Comparison of ENCODE assay signal across 8 mouse cellular contexts in genomic region chr3:102715066-102715584, GRCm38 (mm10). TPM values are rescaled to one million over a fixed set of nuclear protein-coding genes. Genes with fewer than 3 reads are reported as not detected.
DNase-seq lines count a peak whose midpoint lies in the region; ATAC-seq and TF ChIP-seq lines count a peak whose summit lies in the region.

No protein-coding gene starts in this region.

- H3K4me3 ChIP-seq in ES-Bruce4 (ENCODE audit: low read depth, low read length), result no peak overlapping the region
- no peak overlapping the region for H3K4me3 ChIP-seq in forebrain, embryonic 12.5 days (replicated peaks)
- H3K4me3 ChIP-seq in heart, postnatal 0 days (ENCODE audit: low read depth, low read length), result peak overlapping the region; percentile 43
- H3K4me3 ChIP-seq in lung, adult 2 months (replicated peaks; ENCODE audit: extremely low read depth, low read depth, low read length), result peak overlapping the region; percentile 63
- no peak overlapping the region for H3K4me3 ChIP-seq in neural tube, embryonic 15.5 days (replicated peaks)

- no peaks in the 10 kb centered on the region for H3K4me1 ChIP-seq in ES-Bruce4 (ENCODE audit: control insufficient read depth, insufficient read depth, low read length)
- H3K4me1 ChIP-seq in forebrain, embryonic 12.5 days, result peaks cover 3% of the 10 kb centered on the region; the same call in 1 of the 2 replicates
- H3K4me1 ChIP-seq in heart, postnatal 0 days (ENCODE audit: control insufficient read depth, insufficient read depth), result no peaks in the 10 kb centered on the region
- H3K4me1 ChIP-seq in lung, adult 2 months (ENCODE audit: control insufficient read depth, insufficient read depth, low read length), result peaks cover 3% of the 10 kb centered on the region; the same call in 1 of the 2 replicates
- 0 out of 2 replicates have a peak, but pooled peaks cover 3% of the 10 kb centered on the region for H3K4me1 ChIP-seq in neural tube, embryonic 15.5 days

- H3K36me3 ChIP-seq in ES-Bruce4 (ENCODE audit: control insufficient read depth, insufficient read depth, low read length, poor library complexity, severe bottlenecking), result no peaks in the 10 kb centered on the region
- H3K36me3 ChIP-seq in forebrain, embryonic 12.5 days (replicated peaks), result no peaks in the 10 kb centered on the region
- H3K36me3 ChIP-seq in heart, postnatal 0 days (replicated peaks; ENCODE audit: control insufficient read depth, insufficient read depth, low read length), result no peaks in the 10 kb centered on the region
- H3K36me3 ChIP-seq in neural tube, embryonic 15.5 days, result no peaks in the 10 kb centered on the region

- peak; percentile 59 for TF ChIP-seq CTCF in ES-Bruce4 (IDR thresholded peaks at IDR 0.05; ENCODE audit: low read depth, low read length)
- peak; percentile 90 for TF ChIP-seq CTCF in heart, postnatal 0 days (IDR thresholded peaks at IDR 0.05; ENCODE audit: low read depth)
- peak; percentile 83 for TF ChIP-seq CTCF in lung, adult 2 months (IDR thresholded peaks at IDR 0.05; ENCODE audit: insufficient read depth, low read length)

- no peak for TF ChIP-seq EP300 in ES-Bruce4 (IDR thresholded peaks at IDR 0.05; ENCODE audit: insufficient read depth, low read depth, low read length)
- TF ChIP-seq EP300 in heart, postnatal 0 days (IDR thresholded peaks at IDR 0.05; ENCODE audit: low read depth), result no peak

- peaks cover 39% of the 10 kb centered on the region for H3K9me3 ChIP-seq in ES-Bruce4 (replicated peaks; ENCODE audit: control insufficient read depth, insufficient read depth, low read length, poor library complexity, severe bottlenecking)
- no peaks in the 10 kb centered on the region for H3K9me3 ChIP-seq in forebrain, embryonic 12.5 days
- H3K9me3 ChIP-seq in heart, postnatal 0 days (replicated peaks; ENCODE audit: control insufficient read depth, low read length), result no peaks in the 10 kb centered on the region
- no peaks in the 10 kb centered on the region for H3K9me3 ChIP-seq in neural tube, embryonic 15.5 days (replicated peaks)

- DNase-seq in c-Kit-positive CD71-positive TER-119-negative erythroid progenitor cells, embryonic 14.5 days (ENCODE audit: low read depth), result peak; percentile 72
- peak; percentile 86 for DNase-seq in heart, postnatal 0 days (ENCODE audit: low spot score)
- DNase-seq in large intestine, adult 2 months (ENCODE audit: low read depth, low spot score), result peak; percentile 63
- peak; percentile 82 for DNase-seq in lung, adult 2 months
- peak; percentile 39 for DNase-seq in testis, postnatal 14 days (ENCODE audit: low spot score)

- no peak for TF ChIP-seq POLR2A in ES-Bruce4 (IDR thresholded peaks at IDR 0.05; ENCODE audit: insufficient read depth, low read length)
- TF ChIP-seq POLR2A in lung, adult 2 months (IDR thresholded peaks at IDR 0.05; ENCODE audit: borderline replicate concordance, extremely low read depth, low read depth, low read length), result no peak

- no peak overlapping the region for H3K27ac ChIP-seq in ES-Bruce4 (ENCODE audit: insufficient read depth, low read length)
- no peak overlapping the region for H3K27ac ChIP-seq in forebrain, embryonic 12.5 days
- peak overlapping the region; percentile 54 for H3K27ac ChIP-seq in heart, postnatal 0 days (ENCODE audit: low read depth)
- no peak overlapping the region for H3K27ac ChIP-seq in neural tube, embryonic 15.5 days (replicated peaks)

- H3K4me2 ChIP-seq in forebrain, embryonic 12.5 days, result peak overlapping the region; percentile 22; the same call in 1 of the 2 replicates
- H3K4me2 ChIP-seq in heart, postnatal 0 days (ENCODE audit: low read depth, low read length), result peak overlapping the region; percentile 66
- peak overlapping the region; percentile 31; the same call in 1 of the 2 replicates for H3K4me2 ChIP-seq in neural tube, embryonic 15.5 days

- peak; percentile 57; the same call in 1 of the 2 replicates for ATAC-seq in forebrain, embryonic 12.5 days (ENCODE audit: low FRiP score)
- peak; percentile 77 for ATAC-seq in heart, postnatal 0 days (ENCODE audit: insufficient read depth, low read depth)
- peak; percentile 57; the same call in 1 of the 2 replicates for ATAC-seq in neural tube, embryonic 15.5 days (ENCODE audit: low FRiP score)

- H3K9ac ChIP-seq in ES-Bruce4 (ENCODE audit: low read depth, poor library complexity, severe bottlenecking), result no peak overlapping the region
- H3K9ac ChIP-seq in forebrain, embryonic 12.5 days, result no peak overlapping the region
- H3K9ac ChIP-seq in heart, postnatal 0 days (replicated peaks; ENCODE audit: low read depth, low read length), result peak overlapping the region; percentile 22; the same call in 1 of the 2 replicates
- no peak overlapping the region for H3K9ac ChIP-seq in neural tube, embryonic 15.5 days (replicated peaks)

- H3K27me3 ChIP-seq in ES-Bruce4 (ENCODE audit: control insufficient read depth, insufficient read depth, low read length, poor library complexity, severe bottlenecking), result no peaks in the 10 kb centered on the region; the same call in 1 of the 2 replicates
- H3K27me3 ChIP-seq in forebrain, embryonic 12.5 days, result no peaks in the 10 kb centered on the region
- H3K27me3 ChIP-seq in heart, postnatal 0 days (ENCODE audit: control insufficient read depth, insufficient read depth, low read length), result no peaks in the 10 kb centered on the region
- no peaks in the 10 kb centered on the region for H3K27me3 ChIP-seq in neural tube, embryonic 15.5 days (replicated peaks)

- WGBS in forebrain, embryonic 12.5 days, result 38% methylated on average over 11 of the region's 11 CpGs
- 13% methylated on average over 11 of the region's 11 CpGs for WGBS in heart, postnatal 0 days
- WGBS in large intestine, adult 2 months, result 9% methylated on average over 11 of the region's 11 CpGs
- WGBS in lung, adult 2 months, result 3% methylated on average over 11 of the region's 11 CpGs
- WGBS in neural tube, embryonic 15.5 days, result 40% methylated on average over 11 of the region's 11 CpGs

RNA-seq across cellular contexts. Expression of gene Tspan2, which starts 19.2 kb away (rescaled TPM):
- 9.2 and 9.3 TPM in 2 replicates for polyA plus RNA-seq in ES-Bruce4 (2011; ENCODE audit: insufficient read depth, insufficient read length, low read depth, missing spikeins)
- polyA plus RNA-seq in forebrain, embryonic 12.5 days (2016; fragmentation: Nextera tagmentation; extraction: Ambion mirVana), result 6.0 and 7.7 TPM in 2 replicates
- total RNA-seq in heart, postnatal 0 days (2014; rRNA removed; ENCODE audit: low replicate concordance), result 16.9 and 90.1 TPM in 2 replicates
- 13.2 and 17.1 TPM in 2 replicates for polyA plus RNA-seq in heart, postnatal 0 days (2015; fragmentation: Nextera tagmentation; extraction: Ambion mirVana)
- 2.5 and 3.5 TPM in 2 replicates for polyA plus RNA-seq in large intestine, adult 2 months (2012; rRNA removed)
- 20.0 and 34.7 TPM in 2 replicates for polyA plus RNA-seq in lung, adult 2 months (2012; rRNA removed)
- polyA plus RNA-seq in neural tube, embryonic 15.5 days (2015; fragmentation: Nextera tagmentation; extraction: Ambion mirVana), result 15.9 and 19.8 TPM in 2 replicates

Comparison
In these comparisons a context has a peak if more than half of its experiments do, and no peak if none do; other contexts are left out.
1. H3K4me3 ChIP-seq: peak in heart, postnatal 0 days (single experiment) and lung, adult 2 months (single experiment); none in ES-Bruce4 (single experiment), forebrain, embryonic 12.5 days (single experiment) and neural tube, embryonic 15.5 days (single experiment).
2. Peak in every context shown above with its lines, with median percentiles within 50 percentile points of each other: CTCF ChIP-seq, DNase-seq, ATAC-seq and H3K4me2 ChIP-seq.